Mouse (Mus musculus): ENCODE data around the gene Pcsk2.

Gene Pcsk2

DNA sequence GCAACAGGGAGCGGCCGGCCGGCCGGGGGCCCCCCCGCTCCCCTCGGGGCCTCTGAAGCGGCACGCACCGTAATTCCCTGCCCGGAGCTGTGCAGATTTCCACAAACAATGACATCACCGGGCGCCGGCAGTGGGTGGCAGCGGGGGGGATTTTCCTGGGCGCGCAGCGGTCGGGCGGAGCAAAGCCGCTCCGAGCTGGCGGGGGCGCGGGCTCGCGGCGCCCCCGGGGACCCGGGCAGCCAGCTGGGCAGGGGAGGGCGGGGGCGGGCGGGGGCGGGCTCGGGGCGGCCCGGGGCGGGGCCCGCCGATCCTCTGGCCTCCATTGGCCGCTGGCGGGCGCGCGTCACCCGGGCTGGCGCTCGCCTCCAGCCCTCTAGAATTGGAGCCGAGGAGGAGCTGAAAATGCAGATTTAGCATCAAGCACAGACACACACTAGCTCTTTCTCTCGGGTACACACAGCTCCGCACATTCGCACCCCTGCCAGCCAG, at the start of gene Pcsk2:
Pcsk2 (plus strand) TSS at position 399 of the 489 bp plus-strand sequence.
- DNase-seq (ENCODE audit: low spot score), result peak; percentile 45

DNA sequence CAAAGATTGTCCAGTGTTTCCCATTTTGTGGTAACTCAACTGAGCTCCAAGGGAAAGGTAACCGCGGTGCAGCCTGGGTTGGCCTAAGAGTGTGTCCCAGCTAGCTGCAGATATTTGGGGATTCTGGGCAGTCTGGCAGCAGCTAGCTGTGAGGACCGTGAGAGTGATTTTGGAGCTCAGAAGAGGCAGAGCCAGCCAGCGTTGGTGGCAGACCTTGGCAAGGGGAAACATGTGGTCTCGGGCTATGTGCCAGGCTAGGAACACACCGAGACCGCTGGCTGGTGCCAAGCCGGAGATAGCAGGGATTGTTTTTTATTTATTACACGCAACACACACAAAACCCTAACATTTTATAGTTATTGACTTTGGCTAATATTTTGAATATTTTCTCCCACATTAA, 45.1 kb upstream of the Pcsk2 start:
- DNase-seq (ENCODE audit: low spot score), result no peak

DNA sequence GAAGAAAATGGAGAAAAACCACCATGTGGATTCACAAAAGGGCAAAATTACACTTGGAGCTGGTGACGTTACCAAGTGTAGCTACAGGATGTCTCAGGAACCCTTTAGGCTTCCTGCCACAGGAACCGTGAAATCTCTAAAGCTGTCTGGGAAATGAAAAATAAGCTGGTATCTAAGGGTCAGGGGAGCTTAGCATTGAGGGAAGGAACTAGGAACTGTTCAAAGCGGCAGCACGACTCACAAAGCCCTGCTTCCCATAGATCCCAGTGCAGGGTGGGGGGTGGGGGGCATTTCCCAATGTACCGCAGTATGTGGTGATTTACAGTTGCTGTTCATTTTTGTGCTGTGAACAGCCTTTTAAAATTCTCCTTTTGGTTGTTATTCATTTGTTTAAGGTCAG, 44.2 kb upstream of the Pcsk2 start:
- DNase-seq (ENCODE audit: low spot score), result no peak

DNA sequence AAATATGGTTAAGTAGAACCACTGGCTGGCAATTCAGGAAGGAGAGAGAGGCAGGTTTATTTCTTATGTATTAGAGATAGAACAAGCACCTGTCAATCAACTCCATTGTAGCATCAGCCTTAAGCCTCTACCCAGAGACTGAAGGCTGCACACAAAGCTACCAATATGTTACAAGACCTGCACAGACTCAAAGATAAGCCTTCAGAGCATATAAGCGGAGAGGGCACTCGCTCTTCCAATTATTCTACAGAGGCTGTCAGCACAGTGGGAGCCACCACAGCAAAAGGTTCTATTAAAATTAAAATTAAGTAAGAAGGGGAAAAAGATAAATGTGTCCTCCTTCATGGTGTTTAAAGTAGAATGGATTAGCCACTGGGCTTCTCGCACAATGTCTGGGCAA, 43.8 kb upstream of the Pcsk2 start:
- no peak for DNase-seq (ENCODE audit: low spot score)

DNA sequence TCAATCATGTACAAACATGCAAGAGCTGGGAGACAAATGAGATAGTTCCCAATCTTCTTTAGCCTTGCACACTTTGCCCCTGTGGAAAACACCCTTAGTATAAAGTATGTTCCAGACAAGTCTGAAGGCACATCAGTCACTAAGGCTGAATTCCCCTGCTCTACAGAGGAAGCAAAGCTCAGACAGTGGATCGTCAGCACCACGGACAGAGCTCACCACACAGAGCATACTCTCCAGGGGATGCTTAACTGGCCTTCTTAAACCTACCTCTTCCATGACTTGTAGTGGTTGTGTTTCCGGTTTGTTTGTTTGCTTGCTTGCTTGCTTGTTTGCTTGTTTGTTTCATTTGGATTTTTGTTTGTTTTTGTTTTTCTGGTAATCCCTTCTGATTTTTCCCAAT, 9.5 kb upstream of the Pcsk2 start:
- peak; percentile 64 for DNase-seq (ENCODE audit: low spot score)

DNA sequence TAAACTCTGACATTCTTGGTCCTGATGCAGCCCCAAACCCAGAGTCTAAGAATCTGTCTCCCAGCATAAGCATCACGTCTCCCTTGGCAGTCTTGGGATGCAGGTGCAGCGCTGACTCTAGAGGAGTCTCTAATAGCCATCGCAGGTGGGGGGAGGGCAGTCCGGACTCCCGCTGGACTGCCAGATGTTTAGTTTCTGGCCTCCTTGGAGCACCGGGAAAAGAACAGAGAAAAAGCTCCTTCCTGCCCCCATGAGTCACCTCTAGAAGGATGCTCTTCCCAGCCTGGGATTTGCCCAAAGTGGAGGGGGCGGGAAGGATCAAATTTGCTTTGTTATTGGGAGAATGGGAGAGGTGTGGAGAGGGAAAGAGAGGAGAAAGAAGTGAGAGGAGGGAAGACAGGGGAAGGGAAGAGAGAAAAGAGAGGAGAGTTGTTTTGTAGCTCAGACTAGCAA, 631 bp upstream of the Pcsk2 start:
- DNase-seq (ENCODE audit: low spot score), result no peak

DNA sequence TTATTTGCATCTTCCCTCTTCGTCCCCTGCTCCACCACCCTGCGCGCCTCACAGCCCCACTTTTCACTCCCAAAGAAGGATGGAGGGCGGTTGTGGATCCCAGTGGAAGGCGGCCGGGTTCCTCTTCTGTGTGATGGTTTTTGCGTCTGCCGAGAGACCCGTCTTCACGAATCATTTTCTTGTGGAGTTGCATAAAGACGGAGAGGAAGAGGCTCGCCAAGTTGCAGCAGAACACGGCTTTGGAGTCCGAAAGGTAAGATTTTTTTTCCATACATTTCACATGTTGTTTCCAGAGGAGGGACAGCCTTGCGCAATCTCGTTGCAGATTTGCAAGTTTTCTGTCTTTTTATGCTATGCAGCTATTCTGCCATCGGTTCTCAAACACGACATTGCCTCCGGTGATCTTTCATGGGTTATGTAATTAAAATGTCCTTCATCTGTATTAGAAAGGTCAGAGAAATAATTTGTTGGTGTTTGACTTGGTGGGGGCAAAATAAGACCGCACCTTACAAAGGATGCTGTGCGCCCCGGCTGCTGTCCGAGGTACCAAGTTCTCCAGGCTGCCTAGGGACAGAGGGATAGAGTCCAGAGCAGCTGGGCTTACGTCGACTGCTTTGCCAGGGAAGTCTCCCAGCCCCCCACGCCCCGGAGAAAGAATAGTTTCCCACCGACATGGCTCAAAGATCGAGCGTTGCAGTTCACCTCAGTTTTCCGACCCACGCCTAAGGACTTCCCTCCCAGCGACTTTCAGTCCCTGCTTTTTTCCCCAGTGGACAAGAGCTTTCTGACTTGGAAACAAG, 656 bp downstream of the Pcsk2 start:
- DNase-seq (ENCODE audit: low spot score), result no peak

DNA sequence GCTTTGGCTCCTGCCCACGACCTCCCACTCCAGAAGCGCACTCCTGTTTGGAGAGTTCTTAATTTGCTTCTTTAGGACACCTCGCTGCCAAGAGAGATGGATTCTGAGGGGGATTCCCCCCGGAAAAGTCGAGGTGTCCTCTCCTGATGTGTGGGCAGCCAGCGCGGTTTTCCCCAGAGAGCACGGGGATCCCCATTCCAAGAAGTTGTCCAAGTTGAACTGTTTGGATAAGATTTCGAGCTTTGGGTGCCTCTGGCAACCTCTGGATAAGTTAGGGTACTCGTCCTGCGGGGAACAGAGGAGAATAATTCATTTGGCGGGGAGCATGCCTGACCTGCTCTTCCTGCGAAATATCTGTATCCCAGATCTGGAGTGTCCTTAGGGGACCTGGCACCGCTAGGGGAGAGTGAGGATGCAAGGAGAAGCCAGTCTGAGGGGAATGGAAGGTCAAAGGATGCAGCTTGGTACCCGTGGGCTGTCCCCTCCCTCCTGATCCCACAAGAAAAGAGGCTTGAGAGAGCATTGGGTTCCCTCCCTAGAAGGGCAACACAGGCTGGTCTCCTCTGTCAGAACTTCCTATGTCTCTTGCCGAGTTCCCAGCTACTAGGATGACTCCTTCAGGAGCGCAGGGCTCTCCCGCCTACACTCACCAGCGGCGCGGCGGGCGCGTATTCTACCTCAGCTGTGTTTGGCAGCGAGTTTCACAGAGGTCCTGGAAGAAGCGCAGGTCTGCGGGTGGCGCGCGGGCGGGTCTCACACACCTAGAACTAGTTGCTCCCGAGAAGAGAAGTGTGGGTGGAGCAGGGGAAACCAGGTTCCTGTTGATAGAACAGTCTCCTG, 1.5 kb downstream of the Pcsk2 start:
- DNase-seq (ENCODE audit: low spot score), result no peak

DNA sequence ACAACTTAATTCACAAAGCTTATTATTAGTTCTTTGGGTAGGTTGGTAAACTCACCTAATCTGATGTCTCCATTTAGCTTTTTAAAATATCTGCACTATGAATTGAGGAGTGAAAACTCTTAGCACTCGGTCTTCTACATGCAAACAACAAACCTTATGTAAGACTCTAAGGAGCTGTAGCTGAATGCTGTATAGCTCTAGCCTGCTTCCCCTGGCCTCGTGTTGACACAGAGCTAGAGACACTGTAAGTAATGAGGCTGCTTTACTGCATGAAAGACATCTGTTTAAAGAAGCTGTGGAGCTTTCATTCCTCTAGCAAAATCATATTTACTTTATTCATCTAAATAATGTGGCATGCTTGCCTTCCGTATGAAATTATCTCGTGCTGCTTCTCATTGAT, 14.4 kb downstream of the Pcsk2 start:
- DNase-seq (ENCODE audit: low spot score), result no peak

DNA sequence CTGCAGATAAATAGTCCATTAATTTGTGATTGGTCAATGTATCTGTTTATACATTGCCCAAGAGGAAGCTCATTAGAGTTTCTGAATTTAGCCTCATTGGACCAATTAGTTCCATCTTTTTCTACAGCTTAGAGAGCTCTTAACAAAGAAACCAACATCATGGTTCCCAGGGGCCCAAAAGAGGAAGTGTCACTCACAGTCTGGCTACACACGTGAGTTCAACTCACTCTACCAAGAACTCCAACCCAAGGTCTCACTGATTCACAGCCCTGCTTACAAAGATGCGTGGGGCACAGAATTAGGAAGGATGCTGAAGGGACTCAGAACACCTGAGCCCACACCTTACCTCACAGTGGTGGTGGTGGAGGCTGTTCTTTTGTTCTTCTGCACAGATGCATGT, 19.1 kb downstream of the Pcsk2 start:
- no peak for DNase-seq (ENCODE audit: low spot score)

DNA sequence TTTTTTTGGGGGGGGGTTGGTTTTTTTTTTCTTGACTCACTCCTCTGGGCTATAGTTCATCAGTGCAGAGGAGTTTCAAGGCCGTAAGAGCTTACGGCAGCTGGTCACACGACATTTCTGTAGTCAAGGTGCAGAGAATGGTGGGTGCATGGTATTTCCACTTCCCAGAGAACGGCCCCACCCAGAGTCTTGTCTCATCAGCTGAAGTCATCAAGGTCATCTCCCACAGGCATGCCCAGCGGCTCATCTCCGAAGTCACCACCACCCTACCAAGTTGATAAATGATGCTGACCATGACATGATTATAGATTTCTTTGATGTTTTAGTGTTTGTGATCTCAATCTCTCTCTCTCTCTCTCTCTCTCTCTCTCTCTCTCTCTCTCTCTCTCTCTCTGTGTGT, 20.0 kb downstream of the Pcsk2 start:
- no peak for DNase-seq (ENCODE audit: low spot score)

DNA sequence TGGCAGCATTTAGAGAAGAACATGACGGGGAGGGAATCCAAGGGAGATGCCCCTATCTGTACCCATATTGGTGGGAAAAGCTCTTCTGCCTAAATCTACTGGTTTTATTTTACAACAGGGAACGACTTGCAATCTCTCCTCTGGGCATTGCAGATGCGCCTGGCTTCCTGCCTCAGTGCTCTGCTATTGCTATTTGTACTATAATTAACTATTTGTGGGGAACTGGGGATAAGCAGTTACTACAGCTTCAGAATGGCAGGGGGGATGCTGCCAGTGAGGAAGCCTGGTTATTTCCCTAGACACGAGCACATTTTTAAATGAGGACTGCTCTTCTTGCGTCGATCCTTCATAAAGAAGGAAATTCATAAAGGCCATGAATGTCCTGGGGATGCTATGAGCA, 39.4 kb downstream of the Pcsk2 start:
- DNase-seq (ENCODE audit: low spot score), result no peak

DNA sequence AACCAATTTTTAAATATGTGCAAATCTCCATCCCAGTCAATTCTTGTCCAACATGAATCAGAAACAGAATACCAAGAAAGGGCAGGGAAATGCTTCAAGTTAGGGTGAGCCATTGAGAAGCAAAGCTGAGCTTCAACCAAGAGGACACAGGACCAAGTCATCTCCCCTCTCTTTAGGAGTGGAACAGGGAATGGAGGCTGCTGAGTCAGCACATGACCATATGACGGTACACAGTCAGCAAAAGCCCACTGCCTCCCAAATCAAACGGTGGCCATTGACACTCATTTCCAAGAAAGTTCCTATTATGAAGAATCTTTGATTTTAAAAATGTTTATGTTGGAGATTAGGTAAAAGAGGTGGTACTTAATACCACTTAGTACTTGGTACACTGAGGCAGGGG, 44.4 kb downstream of the Pcsk2 start:
- DNase-seq (ENCODE audit: low spot score), result no peak

DNA sequence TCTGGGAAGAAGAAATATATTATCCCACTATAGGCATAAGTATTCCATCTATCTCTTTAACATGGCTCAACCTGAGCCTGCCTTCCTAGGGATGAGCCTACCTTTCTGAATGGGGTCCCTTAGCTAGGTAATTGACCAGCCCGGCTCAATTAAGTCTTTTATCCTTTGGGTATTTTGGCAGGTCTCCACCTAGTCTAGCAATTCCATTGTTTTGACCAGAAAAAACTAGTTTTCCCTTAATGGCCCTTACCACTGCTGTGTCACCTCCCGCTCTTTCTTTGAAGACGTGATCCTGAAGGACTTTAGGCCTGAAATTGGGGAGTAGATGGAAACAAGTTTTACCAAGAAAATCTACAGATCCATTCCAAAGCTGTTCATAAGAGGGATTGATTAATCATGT, 57.1 kb downstream of the Pcsk2 start:
- no peak for DNase-seq (ENCODE audit: low spot score)

DNA sequence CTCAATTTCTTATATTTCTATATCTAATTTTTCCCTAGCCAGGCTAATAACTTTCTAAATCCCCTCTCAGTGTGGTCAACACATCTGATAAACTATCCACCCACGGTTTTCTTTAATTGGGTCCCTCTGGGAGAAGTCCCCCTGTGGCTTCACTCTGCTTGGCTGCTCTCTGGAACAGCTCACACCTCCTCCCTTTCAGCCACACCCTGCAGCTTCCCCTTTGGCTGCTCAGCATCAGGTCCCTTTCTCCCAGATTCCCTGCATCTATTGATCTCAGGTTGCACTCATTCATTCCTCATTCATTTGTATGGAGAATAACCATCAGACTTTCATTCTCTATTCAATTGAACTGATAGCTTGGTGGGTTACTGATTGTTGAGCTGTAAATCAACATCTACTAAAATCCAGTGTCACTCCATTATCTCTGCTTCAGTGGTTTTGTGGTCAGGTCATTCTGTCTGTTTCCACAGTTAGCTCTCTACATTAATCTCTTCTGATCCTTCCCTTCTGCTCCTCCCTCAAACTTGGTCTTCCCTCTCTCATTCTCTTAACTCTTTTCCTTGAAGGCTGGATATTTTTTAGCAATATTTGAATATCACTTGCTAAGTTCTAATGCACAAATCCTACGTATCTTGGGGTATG, 58.0 kb downstream of the Pcsk2 start:
- DNase-seq (ENCODE audit: low spot score), result no peak

DNA sequence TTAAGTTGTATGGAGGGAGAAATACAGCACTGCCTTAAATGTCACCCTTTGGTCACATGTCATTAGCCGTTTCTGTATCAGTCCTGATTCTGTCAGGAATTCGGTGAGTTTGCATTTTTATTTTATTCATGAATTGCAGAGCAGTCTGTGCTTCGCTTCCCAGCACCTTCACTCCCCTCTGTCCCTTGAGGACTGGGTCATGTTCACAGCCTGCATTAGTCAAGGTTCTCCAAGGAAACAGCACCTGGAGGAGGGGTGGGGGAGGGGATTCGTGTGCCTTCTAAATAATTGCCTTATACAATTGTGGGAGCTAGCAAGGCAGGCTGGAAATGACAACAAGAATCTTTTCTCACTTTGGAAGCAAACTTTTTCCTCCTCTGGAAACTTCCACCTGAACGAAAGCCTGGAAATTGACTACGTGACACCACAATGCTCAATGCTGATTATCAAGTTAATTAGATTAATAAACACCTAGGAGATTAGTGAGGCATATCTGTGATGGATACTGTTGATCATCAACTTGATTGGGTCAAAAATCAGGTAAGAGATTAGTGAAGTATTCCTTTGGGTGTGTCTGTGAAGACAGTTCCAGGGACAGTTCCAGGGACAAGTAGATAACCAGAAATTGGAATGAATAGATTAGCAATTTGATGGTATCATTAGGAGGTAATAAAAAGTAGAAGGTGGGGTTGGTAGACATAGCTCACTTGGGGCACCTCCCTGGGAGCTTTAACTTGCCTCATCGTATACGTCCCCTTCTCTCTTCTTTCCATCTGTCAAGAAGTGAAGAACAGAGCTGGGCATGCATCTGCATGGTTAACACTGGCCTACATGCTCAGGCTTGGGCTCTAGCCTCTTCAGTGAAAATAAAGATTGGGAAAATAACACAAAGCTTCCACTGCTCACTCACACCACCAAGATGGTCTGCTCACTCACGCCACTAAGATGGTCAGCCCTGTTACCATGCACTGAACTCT, 64.7 kb downstream of the Pcsk2 start:
- no peak for DNase-seq (ENCODE audit: low spot score)

DNA sequence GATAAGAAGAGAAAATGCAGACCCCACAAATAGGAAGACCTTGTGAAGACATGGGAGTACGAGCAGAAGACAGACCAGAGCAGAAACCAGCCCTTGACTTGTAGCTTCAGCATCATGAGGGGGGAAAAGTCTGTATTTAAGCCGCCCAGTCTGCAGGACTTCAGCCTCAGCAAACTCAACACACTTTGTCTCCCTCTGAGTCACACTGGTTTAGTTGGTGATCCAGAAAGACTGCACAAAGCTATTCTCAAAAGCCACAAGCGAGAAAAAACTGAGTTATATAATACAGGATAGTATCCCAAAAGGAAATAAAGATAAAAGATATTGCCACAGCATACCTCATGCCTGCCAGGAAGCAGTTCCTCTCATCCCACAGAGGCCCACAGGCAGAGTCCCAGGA, 67.5 kb downstream of the Pcsk2 start:
- DNase-seq (ENCODE audit: low spot score), result no peak

DNA sequence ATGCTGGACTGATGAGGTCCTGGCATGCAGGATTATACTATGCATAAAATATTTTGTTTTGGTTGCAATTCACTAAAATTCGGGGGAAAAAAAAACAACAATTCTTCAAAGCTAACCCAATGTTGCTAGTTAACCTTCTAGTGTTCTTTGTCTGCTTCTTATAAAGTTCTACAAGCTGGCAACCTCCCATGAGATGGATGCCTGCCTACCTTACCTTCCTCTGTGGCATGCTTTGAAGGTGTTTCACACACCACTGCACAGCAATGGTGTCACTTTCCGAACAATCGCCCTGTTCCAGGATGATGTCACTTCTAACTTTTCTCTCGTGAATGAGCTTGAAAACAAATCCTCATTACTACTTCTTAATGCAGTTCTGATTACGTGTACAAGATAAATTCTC, 68.8 kb downstream of the Pcsk2 start:
- DNase-seq (ENCODE audit: low spot score), result no peak

DNA sequence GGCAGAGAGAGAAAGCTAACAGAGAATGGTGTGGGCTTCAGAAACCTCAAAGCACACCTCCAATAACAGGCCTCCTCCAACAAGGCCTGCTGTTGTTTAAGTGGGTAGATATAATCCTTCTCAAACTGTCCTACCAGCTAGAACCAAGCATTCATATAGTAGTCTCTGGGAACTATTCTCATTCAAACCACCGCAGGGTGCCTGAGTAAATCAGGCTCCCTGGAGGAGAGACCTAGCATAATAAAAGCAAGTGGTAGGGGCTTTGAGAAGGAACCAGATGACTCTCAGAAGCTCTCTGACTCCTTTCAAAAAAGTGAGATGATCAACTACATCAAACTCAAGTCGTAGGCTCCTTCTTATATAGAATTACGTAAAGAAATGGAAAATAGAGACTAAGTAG, 75.0 kb downstream of the Pcsk2 start:
- DNase-seq (ENCODE audit: low spot score), result no peak

DNA sequence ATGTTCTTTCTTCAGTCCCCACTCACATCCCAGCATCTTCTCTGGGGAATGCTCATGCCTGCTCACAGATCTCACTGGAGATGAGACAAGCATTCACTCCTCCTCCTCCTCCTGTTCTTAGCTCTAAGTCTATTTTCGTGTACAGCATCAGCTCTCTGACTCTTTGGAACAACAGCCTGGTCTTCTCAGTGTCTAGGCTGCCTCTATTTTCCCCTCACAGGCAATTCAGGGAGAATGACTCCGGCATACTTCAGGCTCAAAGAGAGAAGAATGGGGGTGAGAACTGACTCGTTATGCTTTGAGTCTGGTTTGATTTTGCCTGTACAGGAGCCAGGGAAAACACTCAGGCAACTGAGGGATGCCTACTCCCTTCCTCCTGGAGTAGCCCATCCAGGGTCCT, 78.0 kb downstream of the Pcsk2 start:
- DNase-seq (ENCODE audit: low spot score), result no peak

DNA sequence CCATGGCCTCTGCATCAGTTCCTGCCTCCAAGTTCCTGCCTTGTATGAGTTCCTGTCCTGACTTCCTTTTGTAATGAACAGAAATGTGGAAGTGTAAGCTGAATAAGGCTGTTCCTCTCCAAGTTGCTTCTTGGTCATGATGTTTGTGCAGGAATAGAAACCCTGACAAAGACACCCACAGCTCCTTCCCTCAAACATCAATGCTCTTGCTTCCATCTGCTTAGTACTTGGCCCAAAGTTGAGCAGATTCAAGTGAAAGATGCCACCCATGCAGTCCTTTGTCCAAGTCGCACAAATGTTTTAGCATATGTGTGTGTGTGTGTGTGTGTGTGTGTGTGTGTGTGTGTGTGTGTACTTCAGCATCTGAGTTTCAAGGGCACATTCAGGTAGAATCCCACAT, 97.3 kb downstream of the Pcsk2 start:
- DNase-seq (ENCODE audit: low spot score), result no peak

DNA sequence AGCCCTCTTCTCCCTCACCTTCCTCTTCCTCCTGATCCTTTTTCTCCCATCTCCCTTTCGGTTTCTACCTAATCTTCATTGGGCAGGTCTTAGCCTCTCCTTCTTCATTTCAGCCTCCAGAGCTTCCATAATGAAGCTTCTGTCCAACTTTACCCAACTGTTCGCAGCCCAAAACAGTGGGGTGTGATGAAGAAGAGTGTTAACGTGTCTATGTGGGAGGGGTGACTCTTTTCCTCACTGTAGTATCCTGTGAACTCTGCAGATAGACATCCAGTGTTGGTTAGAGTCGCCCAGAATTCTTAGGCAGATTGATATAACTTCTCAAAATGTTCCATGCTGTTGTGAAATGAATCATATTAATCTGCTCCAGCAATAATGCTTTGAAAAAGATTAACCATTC, 98.4 kb downstream of the Pcsk2 start:
- no peak for DNase-seq (ENCODE audit: low spot score)

Measured in testis, postnatal 10 days (tissue).